ENCODE assay signal across 8 mouse cellular contexts in genomic region chr11:107794103-107794493, GRCm38 (mm10). TPM values are rescaled to one million over a fixed set of nuclear protein-coding genes. Genes with fewer than 3 reads are reported as not detected.
DNase-seq lines count a peak whose midpoint lies in the region; ATAC-seq lines count a peak whose summit lies in the region.

No protein-coding gene starts in this region.

- no peak overlapping the region for H3K27ac ChIP-seq in heart, embryonic 13.5 days (replicated peaks)
- H3K27ac ChIP-seq in forebrain, embryonic 14.5 days (ENCODE audit: low read depth, low read length) = peak overlapping the region; percentile 97
- peak overlapping the region; percentile 70; the same call in 1 of the 2 replicates for H3K27ac ChIP-seq in limb, embryonic 10.5 days
- H3K27ac ChIP-seq in neural tube, embryonic 15.5 days (replicated peaks) = peak overlapping the region; percentile 97

- under 1% methylated on average over 41 of the region's 41 CpGs for WGBS in heart, embryonic 13.5 days
- under 1% methylated on average over 37 of the region's 41 CpGs for WGBS in forebrain, embryonic 14.5 days
- WGBS in limb, embryonic 10.5 days = 2% methylated on average over 41 of the region's 41 CpGs
- 2% methylated on average over 27 of the region's 41 CpGs for WGBS in neural tube, embryonic 15.5 days

- H3K4me2 ChIP-seq in heart, embryonic 13.5 days = peak overlapping the region; percentile 93
- H3K4me2 ChIP-seq in forebrain, embryonic 14.5 days (ENCODE audit: low read length) = peak overlapping the region; percentile 92
- peak overlapping the region; percentile 83 for H3K4me2 ChIP-seq in neural tube, embryonic 15.5 days

- no peaks in the 10 kb centered on the region for H3K9me3 ChIP-seq in heart, embryonic 13.5 days
- no peaks in the 10 kb centered on the region for H3K9me3 ChIP-seq in forebrain, embryonic 14.5 days (replicated peaks; ENCODE audit: control insufficient read depth, low read length)
- no peaks in the 10 kb centered on the region for H3K9me3 ChIP-seq in limb, embryonic 10.5 days (replicated peaks)
- no peaks in the 10 kb centered on the region for H3K9me3 ChIP-seq in neural tube, embryonic 15.5 days (replicated peaks)

- peaks cover 97% of the 10 kb centered on the region for H3K27me3 ChIP-seq in heart, embryonic 13.5 days (replicated peaks)
- no peaks in the 10 kb centered on the region for H3K27me3 ChIP-seq in forebrain, embryonic 14.5 days (replicated peaks; ENCODE audit: control insufficient read depth, insufficient read depth, low read length)
- peaks cover 90% of the 10 kb centered on the region for H3K27me3 ChIP-seq in limb, embryonic 10.5 days (ENCODE audit: low read depth, poor library complexity, severe bottlenecking)
- no peaks in the 10 kb centered on the region for H3K27me3 ChIP-seq in neural tube, embryonic 15.5 days (replicated peaks)

- peaks cover 23% of the 10 kb centered on the region for H3K4me1 ChIP-seq in heart, embryonic 13.5 days
- peaks cover 32% of the 10 kb centered on the region for H3K4me1 ChIP-seq in forebrain, embryonic 14.5 days (ENCODE audit: control insufficient read depth, insufficient read depth, low read length)
- peaks cover 34% of the 10 kb centered on the region for H3K4me1 ChIP-seq in limb, embryonic 10.5 days
- peaks cover 56% of the 10 kb centered on the region for H3K4me1 ChIP-seq in neural tube, embryonic 15.5 days

- peak overlapping the region; percentile 77 for H3K9ac ChIP-seq in heart, embryonic 13.5 days
- H3K9ac ChIP-seq in forebrain, embryonic 14.5 days (ENCODE audit: low read length) = peak overlapping the region; percentile 91
- peak overlapping the region; percentile 82 for H3K9ac ChIP-seq in neural tube, embryonic 15.5 days (replicated peaks)

- peak overlapping the region; percentile 59 for H3K4me3 ChIP-seq in heart, embryonic 13.5 days
- peak overlapping the region; percentile 73 for H3K4me3 ChIP-seq in forebrain, embryonic 14.5 days (ENCODE audit: low read depth, low read length)
- H3K4me3 ChIP-seq in limb, embryonic 10.5 days = peak overlapping the region; percentile 70
- peak overlapping the region; percentile 78 for H3K4me3 ChIP-seq in neural tube, embryonic 15.5 days (replicated peaks)

- no peak; the same call in 1 of the 2 replicates for ATAC-seq in heart, embryonic 13.5 days (ENCODE audit: extremely low read depth, insufficient number of reproducible peaks, low FRiP score, low TSS enrichment)
- ATAC-seq in forebrain, embryonic 14.5 days = peak; percentile 30
- peak; percentile 60 for ATAC-seq in neural tube, embryonic 15.5 days (ENCODE audit: low FRiP score)

- intact Hi-C loops in heart, postnatal 25 days (cut with DNase I) = no loop called here

- no peak for DNase-seq in heart, postnatal 25 days (ENCODE audit: low spot score)
- peak; percentile 40 for DNase-seq in adrenal gland, postnatal 14 days
- no peak for DNase-seq in forebrain, embryonic 14.5 days (ENCODE audit: low spot score)
- peak; percentile 72 for DNase-seq in limb, embryonic 10.5 days (ENCODE audit: low spot score)
- DNase-seq in left cerebral cortex, adult 8-10 months (ENCODE audit: low spot score in 2 of 2) = no peak
- DNase-seq in layer of hippocampus, adult 11-12 months (ENCODE audit: low spot score) = no peak

- H3K36me3 ChIP-seq in heart, embryonic 13.5 days = no peaks in the 10 kb centered on the region
- peaks cover 8% of the 10 kb centered on the region for H3K36me3 ChIP-seq in forebrain, embryonic 14.5 days (ENCODE audit: control insufficient read depth, insufficient read depth, low read length)
- H3K36me3 ChIP-seq in limb, embryonic 10.5 days = no peaks in the 10 kb centered on the region
- H3K36me3 ChIP-seq in neural tube, embryonic 15.5 days = peaks cover 8% of the 10 kb centered on the region

RNA-seq across cellular contexts. Expression of gene Cacng4, which starts 0.3 kb away (rescaled TPM):
- 0.52 and 0.60 TPM in 2 replicates for polyA plus RNA-seq in heart, embryonic 13.5 days (2015; fragmentation: Nextera tagmentation; extraction: Ambion mirVana)
- under 1 TPM in 1 of 2 experiments, not detected in 1; 0.16 TPM for total RNA-seq in heart, postnatal 25 days (2021)
- 2.2 and 2.7 TPM in 2 replicates for total RNA-seq in adrenal gland, postnatal 14 days (2021)
- polyA plus RNA-seq in forebrain, embryonic 14.5 days (2014; fragmentation: Nextera tagmentation; extraction: Ambion mirVana) = 35.4 and 40.8 TPM in 2 replicates
- 0.41 and 1.1 TPM in 2 replicates for polyA plus RNA-seq in limb, embryonic 10.5 days (2016; fragmentation: Nextera tagmentation; extraction: Ambion mirVana)
- polyA plus RNA-seq in neural tube, embryonic 15.5 days (2015; fragmentation: Nextera tagmentation; extraction: Ambion mirVana) = 43.2 and 52.5 TPM in 2 replicates
- total RNA-seq in left cerebral cortex, adult 8-10 months (2022) = 10 to 100 TPM; 38.7 to 48.6 (median 46.1) TPM

Comparison
In these comparisons a context has a peak if more than half of its experiments do, and no peak if none do; other contexts are left out.
1. DNase-seq: peak in adrenal gland, postnatal 14 days (single experiment) and limb, embryonic 10.5 days (single experiment); none in heart, postnatal 25 days (single experiment), forebrain, embryonic 14.5 days (single experiment), left cerebral cortex, adult 8-10 months (0 of 2) and layer of hippocampus, adult 11-12 months (single experiment).
2. RNA of gene Cacng4, which starts 0.3 kb away (polyA plus RNA-seq): 43.2 to 52.5 TPM in neural tube, embryonic 15.5 days and 35.4 to 40.8 TPM in forebrain, embryonic 14.5 days; 0.41 to 1.1 TPM in limb, embryonic 10.5 days and 0.52 to 0.60 TPM in heart, embryonic 13.5 days; every median in the first group is over 10 times any median in the second.
3. Peak in every context shown above with its lines, with median percentiles within 50 percentile points of each other: H3K4me2 ChIP-seq, H3K4me3 ChIP-seq and H3K9ac ChIP-seq.